Mouse (Mus musculus) limb, embryonic 14.5 days (tissue): Measurements from ENCODE around the gene Sgcd. TPM values are rescaled to one million over a fixed set of nuclear protein-coding genes. Genes with fewer than 3 reads are reported as not detected.

ENCODE experiments used
- ATAC-seq: fragments of 200-750 bp; cut with Nextera tagmentation; 2 replicates; pipeline ENCODE4 v1.8.0; 2017; ENCODE audit warnings: low read depth, moderate number of reproducible peaks, moderate TSS enrichment; ENCODE audit not compliant: low FRiP score
- DNase-seq: peaks from one replicate; pipeline ENCODE4 v3.0.0-alpha.2; 2015; ENCODE audit warnings: low spot score
- H3K27ac ChIP-seq: fragments of 300-500 bp; sonication (generic); replicated peaks from 2 replicates; pipeline ENCODE4 v1.5.1; 2014; ENCODE audit warnings: low read depth, mild to moderate bottlenecking, low read length, moderate library complexity, mixed read lengths
- H3K27me3 ChIP-seq: fragments of 300-500 bp; sonication (generic); 2 replicates; pipeline ENCODE4 v1.6.1; 2014; ENCODE audit warnings: low read length, mixed read lengths; ENCODE audit not compliant: control insufficient read depth, insufficient read depth
- H3K36me3 ChIP-seq: fragments of 300-500 bp; sonication (generic); 2 replicates; pipeline ENCODE4 v1.6.1; 2014; ENCODE audit warnings: mild to moderate bottlenecking, low read length, moderate library complexity, mixed read lengths; ENCODE audit not compliant: control insufficient read depth, insufficient read depth
- H3K4me1 ChIP-seq: fragments of 300-500 bp; sonication (generic); 2 replicates; pipeline ENCODE4 v1.6.1; 2014; ENCODE audit warnings: antibody characterized with exemption, low read length, mixed read lengths; ENCODE audit not compliant: control insufficient read depth, insufficient read depth
- H3K4me2 ChIP-seq: fragments of 300-500 bp; sonication (generic); replicated peaks from 2 replicates; pipeline ENCODE4 v1.6.1; 2014; ENCODE audit warnings: low read depth, mild to moderate bottlenecking, low read length, moderate library complexity; ENCODE audit not compliant: severe bottlenecking
- H3K4me3 ChIP-seq: fragments of 300-500 bp; sonication (generic); replicated peaks from 2 replicates; pipeline ENCODE4 v1.5.1; 2014; ENCODE audit warnings: low read length
- H3K9ac ChIP-seq: fragments of 300-500 bp; sonication (generic); 2 replicates; pipeline ENCODE4 v1.6.1; 2014; ENCODE audit warnings: mild to moderate bottlenecking, low read depth, low read length, moderate library complexity; ENCODE audit not compliant: severe bottlenecking
- H3K9me3 ChIP-seq: fragments of 300-500 bp; sonication (generic); 2 replicates; pipeline ENCODE4 v1.6.1; 2016; ENCODE audit warnings: low read length; ENCODE audit not compliant: control insufficient read depth
- POLR2A ChIP-seq: fragments of 200-500 bp; IDR thresholded peaks from 2 replicates; pipeline ENCODE4 v1.8.0; 2012; ENCODE audit warnings: inconsistent platforms, mild to moderate bottlenecking, moderate library complexity, borderline replicate concordance; ENCODE audit not compliant: insufficient read depth, insufficient read length; ENCODE audit errors: extremely low read depth
- WGBS: fragments of 180-500 bp; shearing (Covaris S2); extraction: QIAGEN DNeasy Blood & Tissue Kit; methylation state at CpG from one replicate; pipeline ENCODE4 v1.1.7; 2014; 5-methylcytosine and 5-hydroxymethylcytosine counted together
- polyA plus RNA-seq, 2 experiments: library from polyadenylated mRNA; depleted of rRNA in 1 of 2; stranded (reverse) in 1 of 2; unstranded in 1 of 2; fragments of >200 nt; fragmentation: Nextera tagmentation in 1 of 2; extraction: Ambion mirVana in 1 of 2; gene quantifications; 2 replicates each; pipeline versions ENCODE4 v1.2.1 to v1.2.3; 2012 to 2014

The Sgcd gene
- polyA plus RNA-seq, 2 experiments, result 9.4 to 14.3 TPM

DNA sequence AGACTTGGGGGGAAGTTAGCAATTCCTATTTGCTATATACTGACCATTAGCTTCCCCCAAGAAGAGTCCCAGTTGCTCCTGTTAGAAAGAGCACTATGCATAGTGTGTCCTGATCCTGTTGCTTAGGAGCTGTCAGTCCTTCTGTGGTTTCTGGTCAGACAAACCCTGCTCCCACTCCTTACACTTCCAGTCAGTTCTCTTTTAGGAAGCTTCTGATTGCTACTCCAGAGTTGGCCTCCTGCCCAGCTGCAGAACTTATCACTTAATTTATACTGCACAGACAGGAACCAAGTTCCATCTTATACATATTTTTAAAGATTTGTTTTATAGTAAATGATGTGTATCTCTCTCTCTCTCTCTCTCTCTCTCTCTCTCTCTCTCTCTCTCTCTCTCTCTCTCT lies 878.5 kb downstream of the Sgcd start:
- no peak overlapping the region for H3K27ac ChIP-seq
- H3K36me3 ChIP-seq, result no peaks in the 10 kb centered on the region
- H3K4me1 ChIP-seq, result 0 out of 2 replicates have a peak, but pooled peaks cover 2% of the 10 kb centered on the region
- ATAC-seq (no peak), DNase-seq (no peak)
- H3K4me3 ChIP-seq, result no peak overlapping the region
- no peak overlapping the region for H3K9ac ChIP-seq
- H3K4me2 ChIP-seq, result no peak overlapping the region
- H3K9me3 ChIP-seq, result no peaks in the 10 kb centered on the region
- H3K27me3 ChIP-seq, result no peaks in the 10 kb centered on the region
- TF ChIP-seq POLR2A, result no peak

GRCm38 (mm10) chr11:47107661-47108060 lies 881.1 kb downstream of the Sgcd start:
- H3K36me3 ChIP-seq, result no peaks in the 10 kb centered on the region
- DNase-seq (no peak), ATAC-seq (no peak)
- no peak overlapping the region for H3K27ac ChIP-seq
- WGBS, result 83% methylated on average over 2 of the region's 2 CpGs
- H3K4me1 ChIP-seq, result no peaks in the 10 kb centered on the region
- no peak overlapping the region for H3K4me3 ChIP-seq
- no peak for TF ChIP-seq POLR2A
- H3K9me3 ChIP-seq, result no peaks in the 10 kb centered on the region
- no peak overlapping the region for H3K9ac ChIP-seq
- H3K27me3 ChIP-seq, result no peaks in the 10 kb centered on the region
- no peak overlapping the region for H3K4me2 ChIP-seq

GRCm38 (mm10) chr11:47093296-47093912 lies 895.4 kb downstream of the Sgcd start:
- Histone ChIP-seq H3K4me2 (no peak overlapping the region), H3K27me3 (no peaks in the 10 kb centered on the region), H3K4me3 (no peak overlapping the region), H3K9ac (no peak overlapping the region), H3K27ac (no peak overlapping the region), H3K36me3 (no peaks in the 10 kb centered on the region), H3K9me3 (no peaks in the 10 kb centered on the region), H3K4me1 (no peaks in the 10 kb centered on the region)
- no peak for TF ChIP-seq POLR2A
- WGBS, result 60% methylated on average over 5 of the region's 5 CpGs
- ATAC-seq (peak; percentile 41; the same call in 1 of the 2 replicates), DNase-seq (peak; percentile 32)

- H3K4me1 ChIP-seq, result no peaks in the 10 kb centered on the region
- H3K4me2 ChIP-seq, result no peak overlapping the region
- no peak overlapping the region for H3K4me3 ChIP-seq
- no peaks in the 10 kb centered on the region for H3K27me3 ChIP-seq
- H3K27ac ChIP-seq, result no peak overlapping the region
- no peak for TF ChIP-seq POLR2A
- H3K9ac ChIP-seq, result no peak overlapping the region
- 96% methylated on average over 1 of the region's 1 CpGs for WGBS
- no peaks in the 10 kb centered on the region for H3K9me3 ChIP-seq
- H3K36me3 ChIP-seq, result no peaks in the 10 kb centered on the region
- DNase-seq (no peak), ATAC-seq (no peak)
Observed at GRCm38 (mm10) chr11:47082517-47082916, 906.3 kb downstream of the Sgcd start.

DNA sequence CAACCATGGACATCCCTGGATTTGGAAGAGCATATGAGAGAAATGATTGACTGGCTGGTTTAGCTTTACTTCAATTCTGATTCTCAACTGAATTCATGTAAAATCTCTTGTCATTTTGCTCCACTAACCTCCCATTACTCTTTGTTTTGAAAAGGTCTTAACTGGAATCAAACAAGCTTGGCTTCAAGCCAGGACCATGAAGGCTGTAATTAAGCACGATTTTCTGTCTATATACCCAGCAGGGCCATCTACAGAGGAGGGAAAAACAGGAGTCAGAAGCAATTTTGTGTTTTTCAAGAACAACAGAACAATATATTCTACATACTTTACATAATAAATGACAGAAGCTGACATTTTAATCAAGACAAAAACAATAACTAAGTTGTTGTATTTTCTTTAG lies 915.2 kb downstream of the Sgcd start:
- ATAC-seq, result no peak
- H3K9ac ChIP-seq, result no peak overlapping the region
- no peak overlapping the region for H3K27ac ChIP-seq
- no peak overlapping the region for H3K4me3 ChIP-seq
- no peak for TF ChIP-seq POLR2A
- no peaks in the 10 kb centered on the region for H3K9me3 ChIP-seq
- no peaks in the 10 kb centered on the region for H3K27me3 ChIP-seq
- no peak overlapping the region for H3K4me2 ChIP-seq
- no peaks in the 10 kb centered on the region for H3K4me1 ChIP-seq
- whole genome bisulfite sequencing, result 24% methylated on average over 1 of the region's 1 CpGs
- no peak for DNase-seq
- no peaks in the 10 kb centered on the region for H3K36me3 ChIP-seq
